Mouse (Mus musculus) heart, postnatal 0 days (tissue): Measurements from ENCODE around the gene Oser1.

Experiments used
- CTCF ChIP-seq: IDR thresholded peaks from 2 replicates; pipeline ENCODE4 v1.5.1; 2016; ENCODE audit warnings: antibody characterized with exemption, control low read depth, low read depth
- EP300 ChIP-seq: IDR thresholded peaks from 2 replicates; pipeline ENCODE4 v1.6.1; 2016; ENCODE audit warnings: antibody characterized with exemption, low read depth

- TF ChIP-seq EP300: no peak
- TF ChIP-seq CTCF: no peak
Observed at GRCm38 (mm10) chr2:163358662-163359061, 65.8 kb downstream of the Oser1 start.
